Mouse (Mus musculus) right cerebral cortex, adult 18-20 months (tissue): Measurements from ENCODE around the gene Rbm47.
"Not testable (repeated sequence)": the region's sequence is repeated elsewhere in the genome, so short reads cannot be mapped to it uniquely, and the experiment has no call there.

ENCODE experiments used
- DNase-seq: peaks from one replicate; pipeline ENCODE4 v3.0.0; 2022; ENCODE audit warnings: mixed read lengths

Gene Rbm47

DNA sequence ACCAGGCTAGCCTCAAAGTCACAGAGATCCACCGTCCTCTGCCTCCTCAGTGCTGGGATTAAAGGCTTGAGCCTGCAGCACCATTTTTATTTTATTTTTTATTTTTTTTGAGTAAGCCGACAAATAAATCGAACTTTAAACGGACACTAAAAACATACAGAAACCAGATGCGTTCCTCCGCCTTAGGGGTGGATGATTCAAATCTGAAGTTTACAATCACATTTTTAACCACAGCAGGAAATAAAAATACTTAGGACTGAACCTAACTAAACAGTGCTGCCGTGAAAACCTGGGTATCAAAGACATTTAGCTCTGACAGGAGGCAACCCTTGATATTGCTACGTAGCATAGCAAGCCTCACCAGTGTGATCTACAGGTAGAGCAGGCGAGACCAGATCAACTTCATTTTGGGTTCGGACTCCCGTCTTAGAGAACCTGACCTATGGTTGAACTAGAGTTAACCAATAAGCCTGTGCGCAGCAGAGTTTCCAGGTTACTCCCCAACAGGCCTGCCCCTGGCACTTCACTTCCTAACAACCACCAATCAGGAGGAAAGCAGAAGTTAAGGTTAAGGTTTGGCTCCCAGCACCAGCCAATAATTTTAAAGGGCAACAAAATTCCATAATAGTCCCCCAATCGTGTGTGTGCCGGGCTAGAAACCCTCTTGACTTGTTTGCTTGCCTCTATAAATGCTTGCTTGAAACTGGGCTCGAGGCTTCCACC lies 164.5 kb downstream of the Rbm47 start:
- no peak for DNase-seq

DNA sequence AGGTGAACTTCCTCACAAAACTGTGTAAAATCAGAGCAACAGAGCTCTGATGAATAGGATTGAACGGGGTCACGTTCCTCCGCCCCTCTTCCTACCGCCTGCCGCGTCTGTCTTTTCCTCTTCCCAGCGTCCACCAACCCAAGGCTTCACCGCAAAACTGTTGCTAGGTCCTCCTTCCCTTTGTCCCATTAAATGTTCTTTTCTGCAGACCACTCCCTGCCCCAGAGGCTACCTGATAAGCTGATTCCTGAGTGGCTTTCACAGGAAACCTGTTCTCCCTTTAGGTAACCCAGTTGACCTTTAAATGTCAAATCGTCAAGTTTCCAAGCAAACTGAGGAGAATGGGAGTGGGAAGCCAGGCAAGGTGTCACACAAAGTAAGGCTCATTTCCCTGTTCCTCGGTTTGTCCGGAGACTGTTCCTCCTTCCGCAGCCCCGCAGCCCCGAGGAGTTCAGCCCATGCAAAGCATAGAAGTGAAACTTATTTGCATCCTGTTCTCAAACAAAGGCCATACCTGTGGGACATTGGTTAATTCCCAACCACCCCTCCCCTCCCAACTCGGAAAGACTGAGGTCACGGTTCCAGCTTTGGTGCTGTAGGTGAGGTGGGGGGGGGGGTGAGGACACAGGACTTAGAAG lies 167.8 kb downstream of the Rbm47 start:
- DNase-seq = no peak

DNA sequence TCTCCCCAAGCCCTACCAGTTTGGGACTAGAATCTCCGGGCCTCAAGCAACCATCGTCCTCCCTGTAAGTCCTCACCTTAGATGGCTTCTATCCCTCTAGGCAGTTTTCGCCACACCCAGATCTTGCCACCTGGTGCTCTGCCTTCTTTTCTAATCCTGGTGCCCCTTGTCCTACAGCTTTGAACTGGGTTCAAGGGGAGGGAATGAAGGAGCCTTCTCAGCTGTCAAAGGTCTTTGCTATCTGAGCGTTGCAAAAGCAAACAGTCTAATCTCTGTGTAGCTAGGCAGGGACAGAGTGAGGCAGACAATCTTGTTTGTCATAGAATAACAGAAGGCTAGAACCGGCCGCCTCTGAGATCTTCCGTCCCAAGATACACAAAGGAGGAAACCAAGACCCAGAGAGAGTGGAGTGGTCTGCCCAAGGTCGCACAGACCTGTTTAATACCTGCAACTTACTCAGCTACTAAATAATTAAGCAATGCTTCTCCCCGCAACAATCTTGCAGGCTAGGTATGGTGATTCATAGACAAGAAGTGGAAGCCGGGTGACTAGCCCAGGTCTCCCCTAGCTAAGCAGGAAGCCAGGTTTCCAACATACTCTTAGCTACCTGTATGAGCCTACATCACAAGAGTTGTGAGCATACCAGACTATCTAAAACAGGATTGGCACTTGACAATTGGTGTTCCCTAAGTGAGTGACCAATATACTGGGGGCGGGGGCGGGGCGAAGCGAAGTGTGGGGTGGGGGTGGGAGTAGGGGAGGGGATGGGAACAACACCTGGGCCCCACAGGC lies 168.6 kb downstream of the Rbm47 start, which contains the start of gene 9130230L23Rik:
Gene 9130230L23Rik, minus strand, starts transcription at position 152 of the 792 bp plus-strand sequence.
- no peak for DNase-seq

DNA sequence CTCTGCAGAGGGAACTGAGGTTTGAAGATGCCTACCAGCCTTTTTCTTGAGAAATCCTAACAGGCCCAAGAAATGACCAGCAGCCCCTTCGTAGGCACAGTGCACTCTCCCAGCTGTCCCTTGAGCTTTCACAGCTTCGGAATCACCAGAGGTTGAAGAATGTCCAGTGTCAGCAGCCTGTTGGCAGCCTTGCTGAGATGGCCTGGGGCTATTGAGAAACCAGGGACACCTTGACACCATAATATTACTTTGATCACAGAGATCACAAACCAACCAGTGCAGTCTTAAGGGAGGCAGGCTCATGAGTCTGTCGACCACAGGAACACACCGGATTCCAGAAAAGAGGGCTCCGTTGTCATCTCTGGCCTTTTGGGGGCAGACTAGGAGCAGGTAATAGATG lies 171.7 kb downstream of the Rbm47 start:
- DNase-seq = no peak

DNA sequence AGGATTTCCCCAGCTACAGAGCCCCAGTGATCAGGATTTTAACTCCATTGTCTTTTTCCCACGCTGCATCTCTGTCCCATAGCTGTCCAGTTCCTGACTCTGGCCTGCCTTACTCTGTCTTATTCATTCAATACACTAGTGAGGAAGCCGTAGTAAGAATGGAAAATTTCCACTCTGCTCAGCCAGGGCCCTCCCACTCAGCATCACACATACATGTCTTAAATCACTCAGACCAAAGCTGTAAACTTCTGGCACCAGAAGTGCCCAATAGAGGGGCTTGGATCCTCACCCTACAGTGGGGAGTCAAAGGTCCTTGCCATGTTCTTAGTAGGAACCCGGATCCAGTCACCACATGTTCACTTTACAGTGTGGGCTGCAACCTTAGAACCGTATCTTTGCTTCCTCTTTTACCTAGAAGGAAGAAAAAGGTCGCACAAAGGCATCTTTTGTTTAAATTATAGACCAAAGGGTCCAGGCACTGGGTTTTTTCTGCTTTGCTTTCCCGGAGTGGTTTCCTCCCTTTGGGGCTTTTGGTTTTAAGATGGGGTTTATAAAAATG lies 172.3 kb downstream of the Rbm47 start:
- DNase-seq = no peak

DNA sequence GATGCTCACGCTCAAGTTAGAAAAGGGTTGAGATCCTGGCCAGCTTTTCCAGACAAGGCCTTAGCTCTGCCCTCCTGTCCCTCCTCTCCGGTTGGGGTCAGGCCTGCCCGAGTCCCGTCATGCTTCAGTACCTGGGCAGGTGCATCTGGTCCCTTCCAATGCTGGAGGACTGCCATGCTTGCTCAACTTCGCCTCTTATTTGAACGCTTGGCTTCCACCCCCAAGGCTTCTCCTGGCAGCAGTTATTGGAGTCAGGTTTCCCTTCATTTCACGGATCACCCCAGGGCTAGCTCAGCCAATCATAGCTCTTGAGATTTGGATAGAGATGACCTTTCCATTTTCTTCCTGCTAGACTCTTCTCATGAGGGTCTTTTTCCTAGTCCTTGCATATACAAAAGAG lies 172.8 kb downstream of the Rbm47 start:
- DNase-seq = no peak

DNA sequence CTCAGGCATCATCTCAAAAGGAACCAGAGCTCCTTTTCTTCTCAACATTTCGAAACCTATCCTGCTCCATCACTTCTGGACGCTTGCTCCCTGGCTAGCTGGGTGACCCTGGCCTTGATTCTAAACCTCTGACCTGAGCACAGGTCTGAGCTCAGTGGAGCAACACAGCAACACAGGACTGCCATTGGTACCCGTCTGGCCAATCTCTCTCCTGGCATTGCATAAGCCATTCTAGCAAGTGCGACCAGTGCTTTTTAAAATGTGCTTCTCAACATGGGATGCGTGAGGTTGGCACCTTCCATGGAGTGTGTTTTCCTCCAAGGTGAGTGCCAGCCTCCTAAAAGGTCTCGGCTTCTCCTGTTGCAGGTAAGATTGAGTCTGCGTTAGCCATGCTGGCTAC lies 173.8 kb downstream of the Rbm47 start:
- DNase-seq = no peak

DNA sequence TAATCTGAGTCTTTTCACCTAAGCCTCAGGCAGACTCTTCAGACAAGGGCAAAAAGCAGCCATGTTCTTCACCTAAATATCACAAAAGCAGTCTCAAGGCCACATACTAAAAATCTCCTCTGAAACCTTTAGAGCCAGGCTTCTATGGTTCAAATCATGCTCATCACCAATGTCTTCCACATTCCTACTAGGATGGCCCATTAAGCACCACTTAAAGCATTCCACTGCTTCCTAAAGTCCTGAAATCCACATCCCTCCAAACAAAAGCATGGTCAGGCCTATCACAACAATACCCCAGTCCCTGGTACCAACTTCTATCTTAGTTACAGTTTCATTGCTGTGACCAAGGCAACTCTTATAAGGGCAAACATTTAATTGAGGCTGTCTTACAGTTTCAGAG lies 175.1 kb downstream of the Rbm47 start:
- no peak for DNase-seq

DNA sequence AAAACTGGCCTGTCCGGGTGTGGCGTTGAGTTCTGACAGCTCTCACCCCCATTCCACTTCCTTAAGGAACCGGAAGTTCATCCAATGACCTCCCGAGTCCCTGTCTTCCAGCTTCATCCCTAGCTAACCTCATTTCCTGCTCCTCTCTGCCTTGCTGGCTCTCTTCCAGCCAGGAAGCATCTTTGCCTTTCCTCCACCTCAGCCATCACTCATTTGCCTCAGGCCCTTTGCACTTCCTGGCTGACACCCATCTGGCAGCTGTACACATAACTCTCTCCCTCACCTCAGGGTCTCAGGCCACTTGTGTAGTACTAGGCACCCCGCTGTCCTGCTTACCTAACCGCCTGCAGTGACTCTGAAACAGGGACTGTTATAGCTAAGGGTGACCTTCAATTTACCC lies 178.3 kb downstream of the Rbm47 start:
- no peak for DNase-seq

DNA sequence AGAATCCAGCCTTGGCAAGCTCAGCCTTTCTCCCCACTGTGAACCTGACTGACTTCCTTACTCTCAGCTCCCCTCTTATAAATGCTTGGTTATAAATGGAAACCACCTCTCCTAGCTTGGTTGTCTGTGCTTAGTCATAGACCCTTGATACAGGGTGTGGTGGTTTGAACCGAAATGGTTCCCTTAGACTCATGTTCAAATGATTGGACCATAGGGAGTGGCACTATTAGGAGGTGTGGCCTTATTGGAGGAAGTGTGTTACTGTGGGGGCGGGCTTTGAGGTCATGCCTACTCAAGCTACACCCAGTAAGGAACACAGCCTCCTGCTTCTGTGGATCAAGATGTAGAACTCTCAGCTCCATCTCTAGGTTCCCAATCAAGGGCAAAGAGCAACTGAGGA lies 181.7 kb downstream of the Rbm47 start:
- DNase-seq = no peak

DNA sequence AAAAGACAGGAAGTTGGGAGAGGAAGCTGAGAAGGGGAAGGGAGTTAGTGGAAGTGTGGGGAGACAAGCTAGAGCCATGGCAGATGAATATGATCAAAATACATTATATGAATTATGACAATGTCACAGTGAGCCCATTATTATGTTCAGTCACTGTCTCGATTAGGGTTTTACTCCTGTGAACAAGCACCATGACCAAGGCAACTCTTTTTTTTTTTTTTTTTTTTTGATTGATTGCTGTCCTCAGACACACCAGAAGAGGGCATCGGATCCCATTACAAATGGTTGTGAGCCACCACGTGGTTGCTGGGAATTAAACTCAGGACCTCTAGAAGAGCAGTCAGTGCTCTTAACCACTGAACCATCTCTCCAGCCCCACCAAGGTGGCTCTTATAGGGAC lies 185.9 kb downstream of the Rbm47 start:
- DNase-seq = not testable (repeated sequence)

DNA sequence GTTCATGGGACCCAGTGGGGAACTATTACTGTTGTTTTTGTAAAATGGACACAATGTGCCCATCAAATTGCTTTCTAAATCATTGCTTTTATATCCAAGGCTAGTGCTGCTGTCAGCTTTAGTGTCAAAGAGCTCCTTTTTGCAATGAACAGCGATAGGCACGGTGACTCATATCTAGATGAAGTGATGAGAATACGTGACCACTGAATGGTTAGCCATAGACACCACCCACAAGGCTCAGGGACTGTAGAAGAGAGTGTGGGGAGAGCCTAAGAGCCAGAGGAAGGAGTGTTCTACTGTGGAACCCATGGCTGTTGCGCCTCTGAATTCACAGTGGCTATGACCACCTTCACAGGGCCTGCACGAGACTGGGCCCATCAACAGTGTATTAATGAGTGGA lies 186.5 kb downstream of the Rbm47 start:
- no peak for DNase-seq

DNA sequence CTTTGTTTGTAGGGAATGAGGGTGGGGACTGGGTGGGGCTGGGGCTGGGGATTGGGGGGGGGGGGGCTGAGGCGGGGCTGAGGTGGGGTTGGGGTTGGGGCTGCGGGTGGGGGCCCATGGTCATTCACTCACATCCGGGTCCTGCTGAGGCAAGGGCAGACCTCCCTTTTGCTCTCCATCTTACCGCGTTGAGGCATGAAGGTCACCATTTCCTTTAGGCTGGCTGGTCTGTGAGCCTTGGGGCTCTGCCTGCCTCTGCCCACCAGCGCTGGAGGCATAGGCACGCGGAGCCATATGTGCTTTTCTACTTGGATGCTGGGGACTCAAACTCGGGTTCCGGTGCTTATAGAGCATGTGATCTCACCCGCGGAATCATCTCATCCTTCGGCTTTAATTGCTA lies 197.2 kb downstream of the Rbm47 start:
- no peak for DNase-seq

DNA sequence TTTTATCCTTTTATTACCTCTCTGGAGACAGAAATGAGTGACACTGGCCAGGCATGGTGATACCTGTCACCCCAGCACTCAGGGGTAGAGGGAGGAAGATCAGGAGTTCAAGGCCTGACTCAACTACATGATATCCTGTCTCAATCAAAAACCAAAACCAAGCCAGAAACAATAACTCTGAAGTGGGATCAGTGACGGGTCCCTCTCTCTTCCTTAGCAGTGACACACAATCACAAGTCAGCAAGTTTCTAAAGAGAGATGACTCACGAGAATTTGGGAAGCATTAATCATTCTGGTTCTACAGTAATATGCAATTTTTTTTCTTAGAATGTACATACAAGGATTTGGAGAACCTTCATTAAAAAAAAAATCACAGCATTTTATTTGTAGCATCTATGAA lies 199.7 kb downstream of the Rbm47 start:
- no peak for DNase-seq

DNA sequence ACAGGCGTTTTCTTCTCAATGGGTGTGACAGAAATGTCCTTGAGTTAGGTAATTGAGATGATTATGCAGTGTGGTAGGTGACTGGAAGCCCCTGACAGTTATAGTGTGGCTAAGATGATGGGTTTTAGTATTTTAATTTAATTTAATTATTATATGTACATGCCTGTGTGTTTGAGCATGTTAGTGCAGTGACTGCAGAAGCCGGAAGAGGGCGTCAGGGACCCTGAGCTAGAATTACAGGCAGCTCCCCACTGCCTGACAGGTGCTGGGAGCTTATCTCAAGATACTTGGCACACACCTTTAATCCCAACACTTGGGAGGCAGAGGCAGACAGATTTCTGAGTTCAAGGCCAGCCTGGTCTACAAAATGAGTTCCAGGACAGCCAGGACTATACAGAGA lies 204.9 kb downstream of the Rbm47 start:
- no peak for DNase-seq

DNA sequence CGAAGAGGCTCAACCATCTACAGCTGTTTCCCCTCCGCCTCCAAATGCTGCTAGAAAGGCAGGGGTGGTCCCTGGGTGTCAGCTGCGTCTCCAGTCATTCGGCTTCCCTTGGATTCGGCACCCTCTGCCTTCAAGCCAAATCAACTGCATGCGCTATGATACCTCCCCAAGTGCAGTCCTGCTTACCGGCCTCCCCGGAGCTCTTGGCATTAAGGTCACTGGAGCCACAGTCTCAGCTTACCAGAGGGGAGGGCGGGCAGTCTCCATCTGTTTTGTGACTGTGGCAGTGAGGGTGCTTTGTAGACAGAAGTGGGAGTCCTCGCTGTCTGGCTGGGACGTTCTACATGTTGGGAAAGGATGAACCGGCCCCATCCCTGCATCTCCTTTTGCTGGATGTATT lies 205.8 kb downstream of the Rbm47 start:
- DNase-seq = no peak
